Mouse (Mus musculus) olfactory bulb, adult 2 months (tissue): ENCODE data around the gene Ccl26. TPM values are rescaled to one million over a fixed set of nuclear protein-coding genes. Genes with fewer than 3 reads are reported as not detected.

Experiments used
- H3K27ac ChIP-seq: fragments of 200-500 bp; 2 replicates; pipeline ENCODE4 v1.5.1; 2012; ENCODE audit warnings: low read depth, low read length; ENCODE audit not compliant: insufficient read depth
- H3K4me1 ChIP-seq: fragments of 200-500 bp; 2 replicates; pipeline ENCODE4 v1.6.1; 2012; ENCODE audit warnings: low read length; ENCODE audit not compliant: control insufficient read depth, insufficient read depth
- H3K4me3 ChIP-seq: fragments of 200-500 bp; 2 replicates; pipeline ENCODE4 v1.5.1; 2012; ENCODE audit warnings: mild to moderate bottlenecking, low read depth, low read length, moderate library complexity; ENCODE audit not compliant: insufficient read depth
- CTCF ChIP-seq: fragments of 200-500 bp; IDR thresholded peaks from 2 replicates; pipeline ENCODE4 v1.5.1; 2012; ENCODE audit warnings: low read depth, mild to moderate bottlenecking, low read length, moderate library complexity; ENCODE audit not compliant: insufficient read depth
- POLR2A ChIP-seq: fragments of 200-500 bp; IDR thresholded peaks from 2 replicates; pipeline ENCODE4 v1.6.1; 2012; ENCODE audit warnings: mild to moderate bottlenecking, low read depth, low read length, moderate library complexity; ENCODE audit not compliant: insufficient read depth
- WGBS: fragments of 180-500 bp; shearing (Covaris S2); methylation state at CpG from one replicate; pipeline ENCODE4 v1.1.7; 2018; 5-methylcytosine and 5-hydroxymethylcytosine counted together
- polyA plus RNA-seq: library from polyadenylated mRNA; stranded (reverse); fragments of >200 nt; gene quantifications from 2 replicates; pipeline ENCODE4 v1.2.4, GENCODE M21; 2012; ENCODE audit warnings: low replicate concordance; ENCODE audit not compliant: missing spikeins, insufficient read depth, insufficient read length

Gene Ccl26
- polyA plus RNA-seq, 1 experiment = not detected

GRCm38 (mm10) chr5:135550910-135551309, 12.5 kb downstream of the Ccl26 start:
- WGBS = 26% methylated on average over 3 of the region's 3 CpGs
- no peak overlapping the region for H3K27ac ChIP-seq
- TF ChIP-seq CTCF (no peak), POLR2A (no peak)
- H3K4me1 ChIP-seq = peaks cover 2% of the 10 kb centered on the region; the same call in 1 of the 2 replicates
- no peak overlapping the region for H3K4me3 ChIP-seq

GRCm38 (mm10) chr5:135547990-135548389, 15.4 kb downstream of the Ccl26 start:
- 92% methylated on average over 2 of the region's 2 CpGs for WGBS
- TF ChIP-seq POLR2A (no peak), CTCF (no peak)
- H3K27ac ChIP-seq = no peak overlapping the region
- H3K4me1 ChIP-seq = peaks cover 7% of the 10 kb centered on the region
- no peak overlapping the region for H3K4me3 ChIP-seq

GRCm38 (mm10) chr5:135544865-135545797, 18.2 kb downstream of the Ccl26 start, which contains the start of gene Hip1:
TSS of gene Hip1 (minus strand) at chr5:135545120.
- H3K4me1 ChIP-seq = peaks cover 7% of the 10 kb centered on the region
- peak within 1 kb of the TSS; percentile 81 for H3K4me3 ChIP-seq
- H3K27ac ChIP-seq = peak within 1 kb of the TSS; percentile 5; the same call in 1 of the 2 replicates
- peak; percentile 84 for TF ChIP-seq POLR2A
- 0 out of 2 replicates have a peak, but pooled peaks have one; percentile 31 for TF ChIP-seq CTCF
- under 1% methylated on average over 46 of the region's 46 CpGs for whole genome bisulfite sequencing

- no peak overlapping the region for H3K27ac ChIP-seq
- H3K4me1 ChIP-seq = peaks cover 7% of the 10 kb centered on the region
- H3K4me3 ChIP-seq = peak overlapping the region; percentile 81
- 4% methylated on average over 15 of the region's 15 CpGs for WGBS
- TF ChIP-seq CTCF (no peak), POLR2A (no peak)
These were observed 19.3 kb downstream of the Ccl26 start for GRCm38 (mm10) chr5:135544032-135544558.

GRCm38 (mm10) chr5:135537794-135538214, 25.6 kb downstream of the Ccl26 start:
- 82% methylated on average over 10 of the region's 10 CpGs for WGBS

GRCm38 (mm10) chr5:135537326-135537725, 26.0 kb downstream of the Ccl26 start:
- TF ChIP-seq POLR2A (no peak), CTCF (no peak)
- Histone ChIP-seq H3K4me3 (no peak overlapping the region), H3K27ac (no peak overlapping the region), H3K4me1 (no peaks in the 10 kb centered on the region)
- 84% methylated on average over 4 of the region's 4 CpGs for WGBS

More at GRCm38 (mm10) chr5:135537794-135538214, 25.6 kb downstream of the Ccl26 start:
- no peak for TF ChIP-seq POLR2A
- Histone ChIP-seq H3K4me1 (no peaks in the 10 kb centered on the region), H3K27ac (no peak overlapping the region), H3K4me3 (no peak overlapping the region)

- H3K27ac ChIP-seq = no peak overlapping the region
- TF ChIP-seq POLR2A (no peak), CTCF (no peak)
These were observed 27.5 kb downstream of the Ccl26 start for GRCm38 (mm10) chr5:135535867-135536266.

GRCm38 (mm10) chr5:135533431-135533830, 29.9 kb downstream of the Ccl26 start:
- H3K4me3 ChIP-seq = no peak overlapping the region
- TF ChIP-seq POLR2A = no peak
- H3K4me1 ChIP-seq = no peaks in the 10 kb centered on the region
- 73% methylated on average over 10 of the region's 10 CpGs for WGBS
- peak overlapping the region; percentile 21; the same call in 1 of the 2 replicates for H3K27ac ChIP-seq

More at GRCm38 (mm10) chr5:135535867-135536266, 27.5 kb downstream of the Ccl26 start:
- no peak overlapping the region for H3K4me3 ChIP-seq
- no peaks in the 10 kb centered on the region for H3K4me1 ChIP-seq

GRCm38 (mm10) chr5:135531306-135531845, 32.0 kb downstream of the Ccl26 start:
- Histone ChIP-seq H3K27ac (no peak overlapping the region), H3K4me3 (no peak overlapping the region), H3K4me1 (no peaks in the 10 kb centered on the region)
- WGBS = 75% methylated on average over 11 of the region's 11 CpGs
- TF ChIP-seq POLR2A (no peak), CTCF (no peak)
